Mouse (Mus musculus) kidney, postnatal 10 days (tissue): ENCODE data around the gene Espn.
A peak's percentile ranks its signal among the peaks of the same experiment; 100 is the strongest.

Experiments
- DNase-seq: peaks from one replicate; pipeline ENCODE4 v3.0.0; 2021; ENCODE audit warnings: mixed read lengths

The Espn gene

GRCm38 (mm10) chr4:152178344-152178864 is 26.2 kb upstream of the Espn start:
- DNase-seq: peak; percentile 69

DNA sequence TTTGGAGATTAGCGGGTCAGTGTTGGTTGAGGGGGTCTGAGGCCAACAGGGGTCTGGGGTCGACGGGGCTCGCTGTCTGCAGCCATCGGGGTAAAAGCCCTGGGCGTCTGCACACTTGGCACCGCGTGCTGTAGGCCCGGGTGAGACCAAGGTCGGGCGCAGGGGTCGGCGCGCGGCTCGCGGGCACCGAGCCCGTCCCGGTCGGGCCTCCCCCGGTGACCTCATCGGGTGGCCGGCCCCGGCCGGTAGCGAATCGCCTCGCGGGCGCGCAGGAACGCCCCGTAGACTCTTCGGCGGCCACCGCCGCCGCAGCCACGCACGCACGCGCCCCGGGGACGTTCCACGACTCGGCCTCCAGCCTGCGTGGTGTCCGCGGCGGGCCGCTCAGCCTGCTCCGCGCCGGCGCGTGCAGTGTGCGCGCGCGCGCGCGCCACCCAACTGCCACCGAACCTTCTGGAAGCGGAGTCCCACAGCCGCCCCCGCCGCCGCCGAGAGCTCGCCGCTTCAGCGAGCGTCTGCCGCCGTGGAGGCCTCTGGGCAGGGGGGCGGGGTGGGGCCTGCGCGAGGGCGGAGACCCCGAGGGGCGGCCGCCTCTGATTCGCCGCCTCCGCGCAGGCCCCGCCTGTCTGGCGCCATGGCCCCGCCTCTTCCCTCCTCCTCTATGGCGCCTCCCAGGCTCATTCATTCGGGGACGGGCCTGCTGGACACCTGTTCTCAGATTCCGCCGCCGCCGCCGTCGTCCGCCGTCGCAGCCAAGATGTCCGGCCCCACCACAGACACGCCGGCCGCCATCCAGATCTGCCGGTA is 25.6 kb upstream of the Espn start, which contains the start of gene Acot7:
Gene Acot7, plus strand, starts transcription at position 598 of the 807 bp plus-strand sequence.
- DNase-seq: peak; percentile 96

GRCm38 (mm10) chr4:152177174-152177536 is 25.0 kb upstream of the Espn start:
- DNase-seq: no peak

DNA sequence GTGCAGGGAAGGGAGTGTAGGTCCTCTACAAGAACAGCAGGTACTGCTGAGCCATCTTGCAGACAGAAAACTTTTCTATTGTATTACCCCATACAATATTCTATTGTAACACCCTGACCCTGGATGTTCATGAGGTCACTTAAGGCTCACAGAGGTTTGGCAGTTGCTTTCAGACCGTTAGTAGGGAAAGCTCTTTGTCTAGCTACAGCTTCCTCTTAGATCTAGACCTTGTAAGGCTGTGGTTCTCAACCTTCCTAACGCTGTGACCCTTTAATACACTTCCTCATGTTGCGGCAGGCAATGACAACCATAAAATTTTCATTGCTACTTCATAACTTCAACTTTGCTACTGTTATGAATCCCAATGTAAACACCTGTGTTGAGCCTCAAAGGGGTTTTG is 24.5 kb upstream of the Espn start:
- DNase-seq: no peak

- no peak for DNase-seq
Observed at GRCm38 (mm10) chr4:152173956-152174355, 21.8 kb upstream of the Espn start.

GRCm38 (mm10) chr4:152173041-152173440 is 20.9 kb upstream of the Espn start:
- DNase-seq: peak; percentile 87

- DNase-seq: no peak
Observed at GRCm38 (mm10) chr4:152171543-152171942, 19.4 kb upstream of the Espn start.

DNA sequence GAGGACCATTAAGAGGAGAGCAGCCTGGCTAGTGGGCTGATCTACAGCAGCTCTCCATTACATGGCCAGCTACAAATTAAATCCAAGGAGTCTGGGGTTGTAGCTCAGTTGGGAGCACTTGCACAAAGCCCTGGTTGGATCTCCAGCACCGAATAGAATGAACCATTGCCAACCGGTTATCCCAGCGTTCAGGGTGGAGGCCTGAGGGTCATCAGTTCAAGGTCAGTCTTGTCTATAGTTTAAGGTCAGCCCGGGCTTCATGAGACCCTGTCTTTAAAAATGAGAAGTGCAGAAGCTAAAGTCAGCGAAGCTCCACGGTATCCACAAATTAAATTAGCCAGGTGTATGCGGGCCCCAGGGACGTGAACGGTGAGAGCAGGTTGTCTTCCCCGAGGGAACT is 18.1 kb upstream of the Espn start:
- no peak for DNase-seq

DNA sequence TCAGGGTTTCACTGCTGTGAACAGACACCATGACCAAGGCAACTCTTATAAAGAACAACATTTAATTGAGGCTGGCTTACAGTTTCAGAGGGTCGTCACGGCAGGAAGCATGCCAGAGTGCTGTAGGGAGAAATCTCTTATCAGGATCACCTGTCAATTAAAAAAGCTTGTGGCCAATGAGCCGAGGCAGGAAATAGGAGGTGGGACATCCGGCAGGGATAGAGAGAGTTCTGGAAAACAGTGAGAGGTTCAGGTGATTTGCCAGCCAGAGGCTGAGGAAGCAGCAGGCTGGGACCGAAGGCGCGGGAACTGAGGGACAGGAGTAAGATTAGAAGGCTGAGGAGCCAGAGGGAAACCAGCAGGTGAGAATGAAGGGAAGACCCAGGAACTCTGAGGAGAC is 16.9 kb upstream of the Espn start:
- DNase-seq: no peak

DNA sequence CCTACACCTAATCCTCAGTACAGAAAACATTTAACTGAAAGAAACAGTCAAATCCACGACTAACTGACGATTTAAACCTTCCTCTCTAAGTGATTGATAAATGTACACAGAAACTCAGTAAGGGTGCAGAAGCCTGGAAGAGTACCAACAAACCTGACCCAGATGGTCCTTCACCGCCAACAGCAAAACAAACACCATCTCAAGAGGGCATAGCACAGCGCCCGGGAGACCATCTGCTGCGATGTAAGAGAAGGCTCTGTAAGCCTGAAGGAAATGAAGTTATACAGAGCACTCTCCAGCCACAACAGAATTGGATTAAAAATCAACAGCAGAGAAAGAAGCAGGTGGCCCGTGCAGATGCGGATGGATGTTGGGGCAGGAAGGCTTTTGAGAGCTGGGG is 15.9 kb upstream of the Espn start:
- DNase-seq: no peak

GRCm38 (mm10) chr4:152165036-152165931 is 13.1 kb upstream of the Espn start:
- peak; percentile 87 for DNase-seq

DNA sequence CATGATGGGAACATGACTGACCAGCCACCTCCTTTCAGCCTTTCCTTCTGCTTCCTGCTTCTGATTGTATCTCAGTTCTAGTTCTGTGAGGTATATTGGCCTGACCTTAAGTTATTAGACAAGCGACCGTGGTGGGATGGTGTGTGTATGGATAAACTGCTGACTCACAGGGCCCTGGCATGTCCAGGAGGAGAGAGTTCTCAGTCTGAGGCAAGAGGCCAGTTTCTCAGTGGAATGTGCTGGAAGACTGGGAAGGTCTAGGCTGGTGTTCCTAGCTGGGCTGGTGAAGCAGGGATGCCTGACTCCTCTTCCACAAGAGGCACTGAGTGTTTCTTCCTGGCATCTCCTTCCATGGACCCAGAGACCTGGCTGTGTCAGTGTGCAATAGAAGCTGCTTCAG is 10.6 kb upstream of the Espn start:
- DNase-seq: no peak

- no peak for DNase-seq
Observed at GRCm38 (mm10) chr4:152161601-152162000, 9.4 kb upstream of the Espn start.

DNA sequence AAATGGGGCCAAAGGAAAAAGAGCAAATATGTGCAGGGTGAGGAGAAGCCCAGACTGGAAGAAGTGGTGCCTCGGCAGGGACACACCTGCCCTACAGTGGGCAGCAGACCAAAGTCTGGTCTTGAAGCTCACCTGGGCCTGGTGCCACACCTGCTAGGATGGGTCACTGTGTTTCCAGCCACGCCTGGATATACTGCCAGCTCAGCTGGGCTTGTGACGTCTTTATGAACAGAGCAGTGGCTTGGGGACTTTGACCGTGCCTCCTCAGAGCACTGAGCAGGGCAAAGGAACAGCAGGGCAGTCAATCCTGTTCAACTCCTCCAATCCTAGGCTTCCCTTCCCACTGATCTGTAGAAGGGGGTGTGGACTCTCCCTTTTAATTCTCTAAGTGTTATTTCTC is 8.6 kb upstream of the Espn start:
- DNase-seq: peak; percentile 65

GRCm38 (mm10) chr4:152159285-152159678 is 7.1 kb upstream of the Espn start:
- DNase-seq: peak; percentile 56

DNA sequence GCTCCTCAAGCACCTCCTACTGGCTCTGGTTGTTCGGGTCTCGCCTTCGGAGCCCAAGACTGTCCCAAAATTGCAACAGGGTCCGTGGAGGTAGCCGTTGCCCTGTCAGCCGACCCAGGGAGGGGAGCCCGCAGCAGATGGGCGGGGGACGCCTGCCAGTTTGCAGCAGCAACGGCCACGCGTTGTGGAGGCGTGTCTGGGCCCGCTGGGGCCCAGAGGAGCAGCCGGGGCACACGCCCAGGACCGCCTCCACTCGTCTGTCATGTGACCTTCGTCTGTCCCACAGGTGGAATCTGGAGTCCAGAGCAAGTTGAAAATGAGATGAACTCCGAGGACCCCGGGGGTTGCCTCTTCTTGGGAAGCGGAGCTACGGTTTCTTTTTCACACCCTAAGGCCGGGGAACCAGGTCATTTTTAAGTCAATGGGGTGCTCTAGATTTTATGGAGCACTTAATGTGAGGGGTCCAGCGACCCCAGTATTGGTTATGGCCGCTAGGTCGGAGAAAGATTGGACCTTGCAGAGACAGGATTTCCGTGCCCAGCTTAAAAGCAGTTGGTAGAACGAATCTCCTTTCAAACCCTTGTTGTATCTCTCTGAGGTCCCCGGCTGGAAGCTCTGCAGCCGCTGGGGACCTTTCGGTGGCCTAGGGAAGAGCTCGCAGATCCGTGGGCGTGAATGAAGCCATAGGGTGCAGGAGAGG is 6.6 kb upstream of the Espn start, which contains the start of gene Hes2:
Gene Hes2, plus strand, starts transcription at position 283 of the 700 bp plus-strand sequence.
- DNase-seq: peak; percentile 51

GRCm38 (mm10) chr4:152157779-152158584 is 5.8 kb upstream of the Espn start:
- peak; percentile 58 for DNase-seq

DNA sequence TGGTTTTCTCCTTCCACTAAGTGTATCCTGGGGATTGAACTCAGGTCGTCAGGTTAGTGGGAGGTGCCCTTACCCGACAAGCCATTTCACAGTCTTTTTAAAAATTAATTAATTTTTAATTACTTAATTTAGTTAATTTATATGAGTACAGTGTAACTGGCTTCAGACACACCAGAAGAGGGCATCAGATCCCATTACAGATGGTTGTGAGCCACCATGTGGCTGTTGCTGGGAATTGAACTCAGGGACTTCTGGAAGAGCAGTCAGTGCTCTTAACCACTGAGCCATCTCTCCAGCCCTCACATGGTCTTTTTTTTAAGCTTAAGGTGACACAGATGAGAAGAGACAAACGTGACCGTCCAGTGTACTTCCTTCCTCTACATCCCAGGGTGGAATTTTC is 2.8 kb upstream of the Espn start:
- DNase-seq: no peak

- peak; percentile 92 for DNase-seq
Observed at GRCm38 (mm10) chr4:152153771-152154177, 1.6 kb upstream of the Espn start.

DNA sequence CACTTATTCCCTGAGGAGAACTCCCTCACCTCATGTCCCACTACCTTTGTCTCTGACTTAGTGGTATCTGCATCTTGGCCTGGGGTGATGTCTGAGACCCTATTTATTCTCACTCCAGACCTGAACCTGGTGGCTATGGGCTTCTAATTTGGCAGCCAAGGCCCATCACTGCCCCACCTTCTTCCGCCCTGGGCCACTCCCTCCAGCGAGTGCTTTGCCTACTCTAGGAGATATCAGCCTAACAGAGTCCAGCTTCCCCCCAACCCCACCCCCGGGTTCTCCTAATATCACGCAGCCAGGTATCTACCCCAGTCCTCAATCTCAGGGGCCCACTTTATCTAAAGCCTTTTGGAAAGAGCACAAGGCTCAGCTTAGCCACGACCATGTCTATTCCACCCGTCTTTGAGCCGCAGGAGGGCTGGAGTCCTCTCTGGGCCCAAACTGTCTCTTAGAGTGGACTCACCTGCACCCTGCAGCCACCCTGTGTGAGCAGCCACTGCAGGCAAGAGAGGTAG is 663 bp downstream of the Espn start:
- no peak for DNase-seq

DNA sequence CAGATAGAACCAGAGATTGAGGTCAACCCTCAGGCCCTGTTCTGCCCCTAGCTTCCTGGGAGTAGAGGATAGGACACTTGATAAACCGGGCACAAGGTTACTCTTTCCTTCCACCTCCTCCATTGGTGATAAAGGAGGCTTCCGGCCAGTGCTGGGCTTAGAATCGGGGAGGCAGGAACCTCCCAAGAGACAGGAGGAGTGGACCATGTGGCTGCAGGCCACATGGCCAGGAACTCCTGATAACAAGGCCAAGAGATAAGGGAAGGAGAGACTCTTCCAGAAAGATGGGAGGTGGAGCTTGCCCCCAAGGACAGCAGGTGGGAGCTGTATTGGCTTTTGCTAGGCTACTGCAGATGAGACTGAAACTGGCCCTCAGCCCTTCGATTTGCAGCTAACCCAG is 1.6 kb downstream of the Espn start:
- no peak for DNase-seq
